Mouse (Mus musculus) heart, embryonic 14.5 days (tissue): ENCODE results near the gene Mrpl54. TPM values are rescaled to one million over a fixed set of nuclear protein-coding genes. Genes with fewer than 3 reads are reported as not detected.

Experiments
- ATAC-seq: fragments of 200-750 bp; cut with Nextera tagmentation; 2 replicates; pipeline ENCODE4 v1.8.0; 2017; ENCODE audit warnings: low read depth, moderate TSS enrichment; ENCODE audit not compliant: insufficient number of reproducible peaks, insufficient read depth, low FRiP score
- H3K27ac ChIP-seq, 2 experiments: fragments of 200-500 bp in 1 of 2; fragments of 300-500 bp in 1 of 2; sonication (generic) in 1 of 2; replicated peaks in 1 of 2; 2 replicates each; pipeline ENCODE4 v1.5.1; 2012 to 2014; ENCODE audit warnings: low read depth in 2 of 2, low read length in 2 of 2, control low read depth in 1 of 2, mild to moderate bottlenecking in 1 of 2, mixed read lengths in 1 of 2; ENCODE audit not compliant: control insufficient read depth in 1 of 2, insufficient read depth in 1 of 2
- H3K27me3 ChIP-seq: fragments of 300-500 bp; sonication (generic); 2 replicates; pipeline ENCODE4 v1.6.1; 2014; ENCODE audit warnings: mild to moderate bottlenecking, low read length, control low read depth; ENCODE audit not compliant: control insufficient read depth, insufficient read depth
- H3K36me3 ChIP-seq: fragments of 300-500 bp; sonication (generic); 2 replicates; pipeline ENCODE4 v1.6.1; 2014; ENCODE audit warnings: mild to moderate bottlenecking, control low read depth, low read length, mixed read lengths; ENCODE audit not compliant: control insufficient read depth, insufficient read depth
- H3K4me1 ChIP-seq, 2 experiments: fragments of 200-500 bp in 1 of 2; fragments of 300-500 bp in 1 of 2; sonication (generic) in 1 of 2; 2 replicates each; pipeline ENCODE4 v1.6.1; 2012 to 2014; ENCODE audit warnings: low read length in 2 of 2, control low read depth in 1 of 2, mixed read lengths in 1 of 2; ENCODE audit not compliant: control insufficient read depth in 2 of 2, insufficient read depth in 2 of 2
- H3K4me2 ChIP-seq: fragments of 300-500 bp; sonication (generic); 2 replicates; pipeline ENCODE4 v1.6.1; 2014; ENCODE audit warnings: mild to moderate bottlenecking, low read length
- H3K4me3 ChIP-seq, 2 experiments: fragments of 200-500 bp in 1 of 2; fragments of 300-500 bp in 1 of 2; sonication (generic) in 1 of 2; 2 replicates each; pipeline ENCODE4 v1.5.1; 2012 to 2014; ENCODE audit warnings: low read length in 2 of 2, mild to moderate bottlenecking in 2 of 2, control low read depth in 1 of 2, low read depth in 1 of 2, moderate library complexity in 1 of 2; ENCODE audit not compliant: control insufficient read depth in 1 of 2, insufficient read depth in 1 of 2
- H3K9ac ChIP-seq: fragments of 300-500 bp; sonication (generic); 2 replicates; pipeline ENCODE4 v1.6.1; 2014; ENCODE audit warnings: mild to moderate bottlenecking, low read length
- H3K9me3 ChIP-seq: fragments of 300-500 bp; sonication (generic); 2 replicates; pipeline ENCODE4 v1.6.1; 2016; ENCODE audit warnings: low read length, control low read depth; ENCODE audit not compliant: control insufficient read depth
- WGBS: fragments of 180-500 bp; shearing (Covaris S2); extraction: QIAGEN DNeasy Blood & Tissue Kit; methylation state at CpG from one replicate; pipeline ENCODE4 v1.1.7; 2014; 5-methylcytosine and 5-hydroxymethylcytosine counted together
- polyA plus RNA-seq: library from polyadenylated mRNA; unstranded; fragments of >200 nt; fragmentation: Nextera tagmentation; extraction: Ambion mirVana; gene quantifications from 2 replicates; pipeline ENCODE4 v1.2.1, GENCODE M21; 2014

Gene Mrpl54
- polyA plus RNA-seq, 1 experiment from 2014 or later, result 298 TPM

DNA sequence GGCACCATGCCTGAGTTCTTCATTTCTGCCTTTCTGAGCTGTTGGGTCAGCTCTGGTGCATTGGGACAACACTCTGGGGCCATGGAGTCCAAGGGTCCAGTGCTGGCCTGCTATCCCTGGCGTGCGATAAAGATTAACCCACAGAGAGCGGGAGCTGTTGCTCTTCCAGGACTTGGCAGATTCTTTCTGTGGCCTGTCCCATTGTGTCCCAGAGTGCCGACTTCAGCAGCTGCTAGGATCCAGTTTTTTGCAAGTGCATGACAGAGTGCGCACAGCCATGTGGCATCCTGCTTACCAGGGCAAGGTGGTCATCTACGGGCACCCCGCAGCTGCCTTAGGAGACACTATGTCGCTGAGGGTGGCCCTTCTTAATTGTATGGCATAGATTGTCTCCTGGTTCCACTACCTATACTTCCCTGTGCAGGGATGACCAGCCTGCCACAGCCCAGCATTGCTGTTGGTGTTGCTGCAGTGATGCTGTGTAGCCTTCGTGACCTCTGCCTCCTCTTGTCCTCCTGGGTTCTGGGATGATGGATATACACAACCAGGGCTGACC is 33.7 kb upstream of the Mrpl54 start:
- Histone ChIP-seq H3K27ac (no peak overlapping the region), H3K36me3 (no peaks in the 10 kb centered on the region; the same call in 1 of the 2 replicates), H3K4me2 (no peak overlapping the region), H3K4me1 (peaks cover 49 to 70% of the 10 kb centered on the region in 2 experiments), H3K9me3 (no peaks in the 10 kb centered on the region), H3K27me3 (no peaks in the 10 kb centered on the region), H3K9ac (no peak overlapping the region), H3K4me3 (no peak overlapping the region)
- no peak for ATAC-seq
- WGBS, result 72% methylated on average over 9 of the region's 9 CpGs

DNA sequence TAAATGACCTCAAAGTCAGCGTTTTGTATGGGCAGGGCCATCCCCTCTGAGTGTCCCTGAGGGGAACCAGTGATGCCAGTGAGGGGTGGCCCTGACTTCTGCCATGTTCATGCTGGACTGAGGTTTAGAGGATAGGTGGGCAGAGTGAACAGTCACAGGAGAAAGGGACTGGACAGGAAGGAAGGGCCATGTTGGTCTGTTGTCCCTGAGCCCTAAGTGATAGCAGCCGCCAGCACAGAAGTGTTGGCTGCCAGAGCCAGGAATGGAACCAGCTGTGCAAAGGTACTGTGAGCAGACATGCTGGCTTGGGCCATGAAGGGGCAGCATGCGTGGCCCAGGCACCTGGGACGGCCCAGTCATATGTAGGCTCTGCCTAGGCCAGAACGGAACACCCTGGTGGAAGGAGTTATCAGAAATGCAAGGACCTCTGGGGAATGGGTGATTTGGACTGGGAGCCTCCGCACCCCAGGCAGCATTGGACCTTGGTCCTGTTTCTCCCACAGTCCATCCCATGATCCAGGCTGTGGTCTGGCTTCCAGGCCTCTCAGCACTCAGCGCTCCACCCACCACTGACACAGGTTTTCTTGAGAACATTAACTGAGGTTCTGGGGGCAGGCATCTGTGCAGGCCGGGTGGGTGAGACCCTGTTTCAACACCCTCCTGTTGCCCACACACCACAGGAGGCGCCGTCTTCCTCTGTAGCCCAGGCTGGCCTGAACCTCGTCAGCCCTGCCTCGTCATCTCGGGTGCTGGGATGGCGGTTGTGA is 33.0 kb upstream of the Mrpl54 start:
- no peak for ATAC-seq
- H3K9ac ChIP-seq, result peak overlapping the region; percentile 34; the same call in 1 of the 2 replicates
- no peaks in the 10 kb centered on the region; the same call in 1 of the 2 replicates for H3K36me3 ChIP-seq
- no peak overlapping the region for H3K27ac ChIP-seq
- H3K9me3 ChIP-seq, result no peaks in the 10 kb centered on the region
- peaks cover 50 to 71% of the 10 kb centered on the region in 2 experiments for H3K4me1 ChIP-seq
- H3K4me3 ChIP-seq, result no peak overlapping the region
- WGBS, result 84% methylated on average over 14 of the region's 14 CpGs
- H3K27me3 ChIP-seq, result no peaks in the 10 kb centered on the region
- no peak overlapping the region for H3K4me2 ChIP-seq

DNA sequence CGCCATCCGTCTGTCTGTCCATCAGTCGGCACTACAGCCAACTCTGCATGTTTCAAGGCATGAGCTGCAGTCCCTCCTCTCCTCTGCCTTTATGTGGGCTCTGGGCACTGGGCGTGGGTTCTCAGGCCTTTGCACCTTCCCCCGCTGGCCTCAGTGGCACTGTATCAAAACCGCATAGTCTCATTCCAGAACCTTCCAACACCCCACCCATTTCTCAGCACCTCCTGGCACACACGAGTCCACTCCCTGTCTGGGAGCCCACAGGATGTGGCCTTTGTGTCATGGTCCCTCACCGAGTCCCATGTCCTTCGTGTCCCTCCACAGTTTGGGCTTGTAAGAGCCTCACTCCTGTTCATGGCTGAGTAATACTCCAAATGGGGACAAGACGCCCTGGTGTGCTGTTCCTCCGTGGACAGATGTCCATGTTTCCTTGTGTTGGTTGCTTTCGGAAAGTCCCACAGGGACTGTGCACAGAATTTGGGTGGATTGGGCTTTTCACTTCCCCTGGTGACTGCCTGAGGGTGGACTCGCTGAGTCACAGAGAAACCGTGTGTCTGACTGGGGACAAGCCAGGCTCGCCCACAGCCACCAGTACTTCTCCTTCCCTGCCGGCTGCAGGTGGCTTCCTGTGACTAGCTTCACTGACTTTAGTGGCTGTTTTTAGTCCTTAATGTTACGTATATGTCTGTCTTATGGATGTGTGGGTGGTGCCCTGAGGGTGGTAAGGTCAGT is 31.8 kb upstream of the Mrpl54 start:
- Histone ChIP-seq H3K4me1 (peaks cover 61 to 72% of the 10 kb centered on the region in 2 experiments), H3K27me3 (no peaks in the 10 kb centered on the region), H3K36me3 (no peaks in the 10 kb centered on the region; the same call in 1 of the 2 replicates), H3K27ac (peak overlapping the region; percentile 62 to 71), H3K9ac (0 out of 2 replicates have a peak overlapping the region, but pooled peaks have one; percentile 54), H3K4me2 (no peak overlapping the region), H3K9me3 (no peaks in the 10 kb centered on the region), H3K4me3 (no peak overlapping the region)
- WGBS, result 87% methylated on average over 17 of the region's 17 CpGs
- ATAC-seq, result no peak

DNA sequence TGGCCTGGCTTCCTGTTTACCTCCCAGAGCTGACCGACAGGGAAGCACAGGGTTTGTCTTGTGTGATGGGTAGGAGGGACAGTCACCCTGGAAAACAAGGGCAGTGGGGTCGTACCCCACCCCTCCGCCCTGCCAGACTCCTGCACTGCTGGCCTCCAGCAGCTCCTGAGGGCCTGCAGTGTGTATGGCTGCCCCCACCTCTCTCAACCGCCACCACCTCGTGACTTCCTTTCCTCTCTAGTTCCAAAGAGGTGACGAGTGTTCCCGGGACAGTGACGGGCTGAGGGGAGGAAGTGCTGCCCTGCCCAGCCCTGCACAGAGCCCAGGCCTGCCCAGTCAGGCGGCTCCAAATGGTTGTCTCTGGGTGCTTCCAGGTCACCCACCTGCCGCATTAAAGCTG is 31.1 kb upstream of the Mrpl54 start:
- Histone ChIP-seq H3K9me3 (no peaks in the 10 kb centered on the region), H3K4me1 (peaks cover 55 to 66% of the 10 kb centered on the region in 2 experiments), H3K27ac (peak overlapping the region; percentile 62 to 71), H3K27me3 (no peaks in the 10 kb centered on the region), H3K9ac (peak overlapping the region; percentile 54), H3K4me3 (no peak overlapping the region), H3K4me2 (peak overlapping the region; percentile 26), H3K36me3 (no peaks in the 10 kb centered on the region; the same call in 1 of the 2 replicates)
- 23% methylated on average over 10 of the region's 10 CpGs for WGBS
- ATAC-seq, result peak; percentile 61

DNA sequence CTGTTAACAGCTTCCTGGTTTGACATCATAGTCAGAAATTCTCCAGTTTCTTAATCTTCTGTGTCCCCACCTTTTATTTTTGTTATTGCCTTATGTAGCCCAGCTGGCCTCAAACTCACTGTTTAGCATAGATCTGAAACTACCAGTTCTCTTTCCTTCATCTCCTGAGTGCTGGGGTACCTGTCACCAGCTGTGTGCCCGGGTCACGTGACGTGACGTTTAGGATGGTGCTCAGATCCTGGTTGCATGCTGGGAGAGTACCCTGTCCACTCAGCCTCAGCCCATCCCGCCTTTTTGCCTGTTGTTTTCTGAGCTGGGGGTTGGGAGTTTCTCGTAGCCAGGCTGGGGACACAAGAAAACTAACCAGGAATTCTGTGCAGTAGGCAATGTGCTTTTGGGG is 30.5 kb upstream of the Mrpl54 start:
- WGBS, result 83% methylated on average over 6 of the region's 6 CpGs
- Histone ChIP-seq H3K27me3 (no peaks in the 10 kb centered on the region), H3K36me3 (no peaks in the 10 kb centered on the region; the same call in 1 of the 2 replicates), H3K9me3 (no peaks in the 10 kb centered on the region), H3K4me2 (peak overlapping the region; percentile 26), H3K4me1 (peaks cover 50 to 60% of the 10 kb centered on the region in 2 experiments), H3K9ac (peak overlapping the region; percentile 54), H3K4me3 (no peak overlapping the region), H3K27ac (peak overlapping the region; percentile 62 to 71)
- ATAC-seq, result no peak

DNA sequence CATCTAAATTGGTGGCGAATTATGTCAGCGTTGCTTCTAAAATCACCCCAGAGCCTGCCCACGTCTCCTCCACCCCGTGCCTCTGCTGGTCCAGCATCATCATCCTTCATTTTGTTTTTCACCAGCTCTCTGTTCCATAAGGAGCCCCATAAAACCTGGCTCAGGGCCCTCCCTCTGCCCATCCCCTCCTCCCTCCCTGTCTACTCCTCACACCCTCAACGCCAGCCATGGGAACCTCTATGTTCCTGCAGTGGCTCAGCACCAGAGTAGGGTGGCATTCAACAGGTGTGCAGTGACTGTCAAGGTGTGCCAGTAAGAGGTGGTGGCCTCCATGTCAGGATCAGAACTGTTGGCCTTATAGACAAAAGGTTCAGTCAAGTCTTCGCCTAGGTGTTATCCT is 28.5 kb upstream of the Mrpl54 start:
- no peak overlapping the region for H3K4me2 ChIP-seq
- H3K9ac ChIP-seq, result 0 out of 2 replicates have a peak overlapping the region, but pooled peaks have one; percentile 78
- no peaks in the 10 kb centered on the region for H3K9me3 ChIP-seq
- peaks cover 17% of the 10 kb centered on the region for H3K27me3 ChIP-seq
- no peak overlapping the region for H3K4me3 ChIP-seq
- ATAC-seq, result no peak
- H3K27ac ChIP-seq, result no peak overlapping the region
- 86% methylated on average over 6 of the region's 6 CpGs for WGBS
- H3K36me3 ChIP-seq, result no peaks in the 10 kb centered on the region; the same call in 1 of the 2 replicates
- peaks cover 36 to 42% of the 10 kb centered on the region in 2 experiments for H3K4me1 ChIP-seq

DNA sequence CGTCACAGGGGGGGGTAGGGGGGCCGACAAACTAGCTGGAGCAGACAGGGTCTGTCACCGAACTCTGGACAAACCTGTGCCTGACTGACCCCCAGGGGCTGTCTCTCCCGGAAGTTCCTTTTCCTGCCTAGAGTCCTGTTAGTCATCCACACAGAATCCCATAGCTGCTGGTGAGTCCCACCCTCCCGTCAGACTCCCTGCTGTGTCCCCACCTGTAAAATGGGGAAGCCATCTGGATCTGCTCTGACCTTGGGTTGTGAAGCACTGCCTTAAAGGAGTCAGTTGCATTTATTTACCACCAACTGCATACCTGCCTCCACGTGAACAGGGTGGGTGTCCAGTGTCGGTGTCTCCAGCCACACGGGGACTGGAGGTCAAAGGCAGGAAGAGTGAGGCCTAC is 27.7 kb upstream of the Mrpl54 start:
- peak overlapping the region in 1 of 2 experiments; percentile 85; a peak in 3 of 4 replicates for H3K4me3 ChIP-seq
- H3K4me1 ChIP-seq, result peaks cover 30 to 34% of the 10 kb centered on the region in 2 experiments
- H3K27ac ChIP-seq, result no peak overlapping the region

More for the DNA sequence above, 27.7 kb upstream of the Mrpl54 start:
- H3K27me3 ChIP-seq, result peaks cover 24% of the 10 kb centered on the region
- H3K9me3 ChIP-seq, result no peaks in the 10 kb centered on the region
- no peak for ATAC-seq
- H3K4me2 ChIP-seq, result peak overlapping the region; percentile 98
- no peaks in the 10 kb centered on the region; the same call in 1 of the 2 replicates for H3K36me3 ChIP-seq
- H3K9ac ChIP-seq, result peak overlapping the region; percentile 78; the same call in 1 of the 2 replicates
- 48% methylated on average over 8 of the region's 8 CpGs for WGBS
